Mouse (Mus musculus): ENCODE data around the gene Mkln1. TPM values are rescaled to one million over a fixed set of nuclear protein-coding genes. Genes with fewer than 3 reads are reported as not detected.

Gene Mkln1
- 709 TPM for polyA plus RNA-seq (2014; fragmentation: Illumina TruSeq; extraction: RNeasy Lipid Tissue Mini Kit (QIAGEN cat#74804); ENCODE audit: low read depth, low replicate concordance)

DNA sequence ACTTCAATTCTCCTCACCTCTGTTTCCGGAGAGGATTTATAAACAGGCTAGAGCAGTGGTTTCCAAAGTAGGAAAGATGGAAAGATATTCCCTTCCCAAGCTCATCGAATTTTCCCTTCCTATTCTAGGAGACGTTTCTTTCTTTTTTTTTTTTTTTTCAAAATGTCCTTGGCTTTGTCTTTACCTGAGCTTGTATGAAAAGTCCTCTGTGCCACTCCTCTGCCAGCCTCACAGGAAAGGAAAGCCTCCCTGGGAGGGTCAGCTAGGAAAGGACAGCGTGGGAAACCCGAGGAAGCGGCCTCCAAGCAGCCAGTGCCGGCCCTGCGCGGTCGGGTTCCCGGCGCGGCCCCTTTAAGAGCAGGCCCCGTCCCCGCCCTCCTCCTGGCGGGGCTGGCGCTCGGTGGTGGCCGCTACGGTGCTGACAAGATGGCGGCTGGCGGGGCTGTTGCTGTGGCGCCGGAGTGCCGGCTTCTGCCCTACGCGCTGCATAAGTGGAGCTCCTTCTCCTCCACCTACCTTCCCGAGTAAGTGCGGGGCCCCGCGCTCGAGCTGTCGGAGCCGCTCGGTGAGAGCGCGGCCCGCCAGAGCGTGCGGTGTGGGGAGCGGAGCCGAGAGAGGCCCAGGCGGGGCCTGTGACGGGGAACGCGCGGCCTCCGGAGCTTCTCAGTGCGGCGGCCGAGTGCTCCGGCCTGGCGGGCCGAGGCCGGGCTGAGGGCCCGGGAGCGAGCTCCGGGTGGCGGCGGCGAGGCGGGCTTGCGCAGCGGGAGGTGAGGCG lies at the start of gene Mkln1:
Mkln1 (plus strand) TSS at position 305 of the 775 bp plus-strand sequence.

DNA sequence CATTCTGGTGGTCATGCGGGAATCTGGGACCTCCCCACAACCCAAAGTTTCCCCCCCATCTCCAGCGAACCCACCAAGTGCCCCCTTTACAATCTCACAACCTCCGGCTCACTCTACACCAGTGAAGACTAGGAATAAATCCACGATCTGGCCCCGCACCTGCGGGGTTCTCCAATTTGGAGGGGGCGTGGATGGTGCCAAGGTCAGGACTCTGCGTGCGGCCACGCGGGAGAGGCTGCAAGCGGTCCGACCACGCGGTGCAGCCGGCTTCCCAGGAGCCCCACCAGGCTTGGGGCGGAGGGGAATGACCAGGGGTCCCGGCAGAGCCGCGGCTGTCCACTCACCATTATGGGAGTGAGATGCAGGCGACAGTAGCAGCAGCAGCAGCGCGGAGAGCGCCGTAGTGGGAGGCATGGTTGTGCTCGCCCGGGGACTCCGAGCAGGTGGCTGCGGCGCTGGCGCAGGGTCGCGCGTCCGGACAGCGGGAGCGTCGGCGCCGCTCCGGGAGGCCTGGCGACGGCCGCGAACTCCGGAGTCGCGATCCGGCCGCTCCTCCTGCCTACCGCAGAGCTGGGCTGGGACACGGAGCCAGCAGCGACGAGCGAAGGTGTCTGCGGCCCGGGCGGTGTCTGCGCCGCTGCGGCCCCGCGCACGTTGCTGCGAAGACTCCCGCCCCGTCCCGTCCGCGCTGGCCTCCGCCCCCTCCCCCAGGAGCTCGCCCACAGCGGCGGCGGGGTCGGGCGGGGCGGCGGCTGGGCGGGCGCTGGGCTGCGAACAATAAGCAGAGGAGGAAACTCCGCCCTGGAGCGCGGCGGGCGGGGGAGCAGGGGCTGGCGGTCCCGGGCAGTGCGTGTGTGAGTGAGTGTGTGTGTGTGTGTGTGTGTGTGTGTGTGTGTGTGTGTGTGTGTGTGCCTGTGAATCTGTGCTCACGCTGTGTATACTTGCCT lies 165.0 kb downstream of the Mkln1 start, which contains the start of gene Podxl:
Podxl (minus strand) TSS at position 747 of the 947 bp plus-strand sequence.

Other genes starting within 250 kb of the Mkln1 start
- gene Podxl, start 165.2 kb downstream of the Mkln1 start, polyA plus RNA-seq (2014; fragmentation: Illumina TruSeq; extraction: RNeasy Lipid Tissue Mini Kit (QIAGEN cat#74804); ENCODE audit: low read depth, low replicate concordance), result 93.2 TPM